Comparison of ENCODE assay signal across 8 mouse cellular contexts in genomic region chr1:118457256-118457882, GRCm38 (mm10).
A peak's percentile ranks its signal among the peaks of the same experiment; 100 is the strongest.
DNase-seq lines count a peak whose midpoint lies in the region; ATAC-seq and TF ChIP-seq lines count a peak whose summit lies in the region.

No protein-coding gene starts in this region.

- no peak for ATAC-seq in heart, embryonic 16.5 days (replicated peaks; ENCODE audit: extremely low read depth, insufficient read depth, low FRiP score)

- H3K4me2 ChIP-seq in heart, embryonic 16.5 days (ENCODE audit: low read depth, low read length): peak overlapping the region; percentile 70

- H3K9ac ChIP-seq in heart, embryonic 16.5 days (ENCODE audit: low read length): peak overlapping the region; percentile 62
- peak overlapping the region; percentile 22; the same call in 1 of the 2 replicates for H3K9ac ChIP-seq in liver, adult 2 months (ENCODE audit: low read depth, low read length)

- no peak for TF ChIP-seq POLR2A in liver, adult 2 months (IDR thresholded peaks at IDR 0.05; ENCODE audit: extremely low read depth, insufficient read depth, low read length)

- H3K79me2 ChIP-seq in liver, adult 2 months (ENCODE audit: control insufficient read depth, insufficient read depth, low read length): peaks cover 13% of the 10 kb centered on the region

- 67% methylated on average over 11 of the region's 11 CpGs for WGBS in embryonic facial prominence, embryonic 10.5 days
- 18% methylated on average over 11 of the region's 11 CpGs for WGBS in heart, embryonic 16.5 days
- WGBS in liver, adult 2 months: 60% methylated on average over 11 of the region's 11 CpGs

- peak; percentile 64 for DNase-seq in layer of hippocampus, adult 11-12 months (ENCODE audit: low spot score)
- no peak for DNase-seq in layer of hippocampus, adult 9-10 months (ENCODE audit: low spot score)
- no peak for DNase-seq in embryonic facial prominence, embryonic 10.5 days (ENCODE audit: low spot score)
- DNase-seq in liver, adult 2 months (ENCODE audit: extremely low read depth, low read depth, low spot score): no peak
- peak; percentile 24 for DNase-seq in splenic B cell, adult 2 months (ENCODE audit: low read depth, low spot score)
- no peak for DNase-seq in urinary bladder, postnatal 4 days (ENCODE audit: low spot score in 2 of 2)
- no peak for DNase-seq in adrenal gland, adult 2 months

- H3K27me3 ChIP-seq in embryonic facial prominence, embryonic 10.5 days (replicated peaks; ENCODE audit: low read depth, poor library complexity, severe bottlenecking): no peaks in the 10 kb centered on the region
- no peaks in the 10 kb centered on the region for H3K27me3 ChIP-seq in heart, embryonic 16.5 days (ENCODE audit: control insufficient read depth, insufficient read depth, low read length)
- H3K27me3 ChIP-seq in liver, adult 2 months (ENCODE audit: control insufficient read depth, insufficient read depth, low read length): no peaks in the 10 kb centered on the region
- H3K27me3 ChIP-seq in splenic B cell, adult 2 months (ENCODE audit: control insufficient read depth, insufficient read depth, low read length, poor library complexity, severe bottlenecking): no peaks in the 10 kb centered on the region

- no peaks in the 10 kb centered on the region for H3K9me3 ChIP-seq in embryonic facial prominence, embryonic 10.5 days
- no peaks in the 10 kb centered on the region for H3K9me3 ChIP-seq in heart, embryonic 16.5 days (replicated peaks; ENCODE audit: control insufficient read depth, low read length)

- peaks cover 24% of the 10 kb centered on the region for H3K36me3 ChIP-seq in embryonic facial prominence, embryonic 10.5 days (replicated peaks)
- H3K36me3 ChIP-seq in heart, embryonic 16.5 days (ENCODE audit: control insufficient read depth, insufficient read depth): peaks cover 8% of the 10 kb centered on the region
- no peaks in the 10 kb centered on the region for H3K36me3 ChIP-seq in liver, adult 2 months (ENCODE audit: control insufficient read depth, insufficient read depth, low read length)
- H3K36me3 ChIP-seq in splenic B cell, adult 2 months (ENCODE audit: control insufficient read depth, insufficient read depth, low read length, poor library complexity, severe bottlenecking): peaks cover 4% of the 10 kb centered on the region; the same call in 1 of the 2 replicates

- 0 out of 2 replicates have a peak overlapping the region, but pooled peaks have one; percentile 30 for H3K27ac ChIP-seq in embryonic facial prominence, embryonic 10.5 days (replicated peaks)
- peak overlapping the region; percentile 82 for H3K27ac ChIP-seq in heart, embryonic 16.5 days (ENCODE audit: low read length)
- H3K27ac ChIP-seq in liver, adult 2 months (replicated peaks; ENCODE audit: insufficient read depth, low read depth, low read length): no peak overlapping the region

- peaks cover 38% of the 10 kb centered on the region for H3K4me1 ChIP-seq in embryonic facial prominence, embryonic 10.5 days
- H3K4me1 ChIP-seq in heart, embryonic 16.5 days (ENCODE audit: control insufficient read depth, insufficient read depth, low read length): peaks cover 31% of the 10 kb centered on the region
- peaks cover 9% of the 10 kb centered on the region for H3K4me1 ChIP-seq in liver, adult 2 months (ENCODE audit: control insufficient read depth, insufficient read depth, low read length)

- peak overlapping the region; percentile 17; the same call in 1 of the 2 replicates for H3K4me3 ChIP-seq in embryonic facial prominence, embryonic 10.5 days
- peak overlapping the region; percentile 39 for H3K4me3 ChIP-seq in heart, embryonic 16.5 days (ENCODE audit: low read length)
- no peak overlapping the region for H3K4me3 ChIP-seq in liver, adult 2 months (ENCODE audit: insufficient read depth, low read depth, low read length)

- no peak for TF ChIP-seq CTCF in liver, adult 2 months (IDR thresholded peaks at IDR 0.05; ENCODE audit: low read depth, low read length)

Comparison
In these comparisons a context has a peak if more than half of its experiments do, and no peak if none do; other contexts are left out.
1. DNase-seq: peak in layer of hippocampus, adult 11-12 months (single experiment) and splenic B cell, adult 2 months (single experiment); none in layer of hippocampus, adult 9-10 months (single experiment), embryonic facial prominence, embryonic 10.5 days (single experiment), liver, adult 2 months (single experiment), urinary bladder, postnatal 4 days (0 of 2) and adrenal gland, adult 2 months (single experiment).